Mouse (Mus musculus) heart, postnatal 10 days (tissue): ENCODE measurements around the gene AL731706.2. TPM values are rescaled to one million over a fixed set of nuclear protein-coding genes. Genes with fewer than 3 reads are reported as not detected.

Source experiments
- total RNA-seq, 2 experiments: library from RNA; stranded (reverse); gene quantifications; 2 replicates each; pipeline ENCODE4 v1.2.3; 2021

Gene AL731706.2
- total RNA-seq, 2 experiments from 2014 or later, result 24.9 to 33.6 TPM

Other genes with a start within 250 kb of the AL731706.2 start
- under 1 TPM in 1 of 2 experiments, not detected in 1; 0.19 TPM for gene Snap25, start 172.2 kb downstream of the AL731706.2 start, total RNA-seq
- gene Slx4ip, start 5.5 kb upstream of the AL731706.2 start, total RNA-seq, result 1 to 10 TPM; 2.6 to 3.2 TPM
- gene AL731706.1, start 5.7 kb upstream of the AL731706.2 start, total RNA-seq, result 10 to 100 TPM; 28.8 to 30.5 TPM
- 10 to 100 TPM; 28.3 to 38.8 TPM for gene Mkks, start 5.7 kb upstream of the AL731706.2 start, total RNA-seq
- gene Jag1, start 231.0 kb upstream of the AL731706.2 start, total RNA-seq, result 10 to 100 TPM; 17.9 to 20.6 TPM